Mouse (Mus musculus) cerebellum, postnatal 14 days (tissue): ENCODE results near the gene Stk19.
"Not testable (repeated sequence)": the region's sequence is repeated elsewhere in the genome, so short reads cannot be mapped to it uniquely, and the experiment has no call there.

Experiments used
- DNase-seq, 2 experiments: peaks; one replicate each; pipeline ENCODE4 v3.0.0; 2021; ENCODE audit warnings: mixed read lengths in 2 of 2

Gene Stk19

GRCm38 (mm10) chr17:34840736-34841307 is 4.1 kb upstream of the Stk19 start:
- DNase-seq = no peak

GRCm38 (mm10) chr17:34838785-34839184 is 2.0 kb upstream of the Stk19 start:
- DNase-seq = no peak

GRCm38 (mm10) chr17:34837464-34838324 is 949 bp upstream of the Stk19 start:
- DNase-seq = peak; percentile 34 to 46

GRCm38 (mm10) chr17:34836155-34836855 is 440 bp downstream of the Stk19 start:
- no peak for DNase-seq

GRCm38 (mm10) chr17:34830776-34831175 is 6.0 kb downstream of the Stk19 start:
- DNase-seq = not testable (repeated sequence)

- DNase-seq = no peak
Measured at GRCm38 (mm10) chr17:34814818-34815370, 21.9 kb downstream of the Stk19 start.

GRCm38 (mm10) chr17:34813747-34814146 is 23.0 kb downstream of the Stk19 start:
- DNase-seq = peak; percentile 60 to 70

GRCm38 (mm10) chr17:34811275-34811674 is 25.5 kb downstream of the Stk19 start:
- DNase-seq = no peak

- not testable (repeated sequence) for DNase-seq
Measured at GRCm38 (mm10) chr17:34810811-34811210, 25.9 kb downstream of the Stk19 start.

GRCm38 (mm10) chr17:34810411-34810810 is 26.3 kb downstream of the Stk19 start:
- not testable (repeated sequence) for DNase-seq

- DNase-seq = peak; percentile 72
Measured at GRCm38 (mm10) chr17:34808599-34809205, 28.0 kb downstream of the Stk19 start.

- no peak for DNase-seq
Measured at GRCm38 (mm10) chr17:34807176-34807575, 29.6 kb downstream of the Stk19 start.

GRCm38 (mm10) chr17:34804871-34805562 is 31.7 kb downstream of the Stk19 start:
- DNase-seq = peak in 1 of 2 experiments; percentile 25

GRCm38 (mm10) chr17:34804301-34804700 is 32.4 kb downstream of the Stk19 start, which contains the start of gene Cyp21a1:
Gene Cyp21a1 (minus strand): TSS chr17:34804561.
- not testable (repeated sequence) for DNase-seq

- not testable (repeated sequence) for DNase-seq
Measured at GRCm38 (mm10) chr17:34803367-34803766, 33.4 kb downstream of the Stk19 start.

- DNase-seq = not testable (repeated sequence)
Measured at GRCm38 (mm10) chr17:34802756-34803155, 34.0 kb downstream of the Stk19 start.

- not testable (repeated sequence) for DNase-seq
Measured at GRCm38 (mm10) chr17:34800781-34801305, 35.9 kb downstream of the Stk19 start.

GRCm38 (mm10) chr17:34799531-34799925 is 37.2 kb downstream of the Stk19 start:
- no peak for DNase-seq

GRCm38 (mm10) chr17:34798866-34799530 is 37.7 kb downstream of the Stk19 start:
- no peak for DNase-seq

GRCm38 (mm10) chr17:34798071-34798470 is 38.7 kb downstream of the Stk19 start:
- not testable (repeated sequence) for DNase-seq
